Mouse (Mus musculus): ENCODE results near the gene Znrf4.
"Not testable (repeated sequence)": the region's sequence is repeated elsewhere in the genome, so short reads cannot be mapped to it uniquely, and the experiment has no call there.

The Znrf4 gene

GRCm38 (mm10) chr17:56524943-56525342 lies 12.7 kb upstream of the Znrf4 start:
- no peak for DNase-seq

- DNase-seq = no peak
Observed at GRCm38 (mm10) chr17:56522744-56523143, 10.5 kb upstream of the Znrf4 start.

GRCm38 (mm10) chr17:56515690-56516410 lies 3.6 kb upstream of the Znrf4 start:
- no peak for DNase-seq

GRCm38 (mm10) chr17:56514916-56515315 lies 2.7 kb upstream of the Znrf4 start:
- no peak for DNase-seq

- no peak for DNase-seq
Observed at GRCm38 (mm10) chr17:56514330-56514729, 2.1 kb upstream of the Znrf4 start.

- no peak for DNase-seq
Observed at GRCm38 (mm10) chr17:56511707-56512090, 532 bp downstream of the Znrf4 start.

GRCm38 (mm10) chr17:56510970-56511706 lies 1.1 kb downstream of the Znrf4 start:
- no peak for DNase-seq

GRCm38 (mm10) chr17:56510473-56510969 lies 1.7 kb downstream of the Znrf4 start:
- DNase-seq = no peak

- no peak for DNase-seq
Observed at GRCm38 (mm10) chr17:56509707-56510472, 2.3 kb downstream of the Znrf4 start.

- no peak for DNase-seq
Observed at GRCm38 (mm10) chr17:56509021-56509640, 3.1 kb downstream of the Znrf4 start.

GRCm38 (mm10) chr17:56507161-56508068 lies 4.8 kb downstream of the Znrf4 start:
- peak; percentile 92 for DNase-seq

GRCm38 (mm10) chr17:56506417-56507065 lies 5.7 kb downstream of the Znrf4 start:
- DNase-seq = no peak

- DNase-seq = no peak
Observed at GRCm38 (mm10) chr17:56505401-56505800, 6.8 kb downstream of the Znrf4 start.

- no peak for DNase-seq
Observed at GRCm38 (mm10) chr17:56502526-56502925, 9.7 kb downstream of the Znrf4 start.

GRCm38 (mm10) chr17:56501635-56502400 lies 10.4 kb downstream of the Znrf4 start:
- not testable (repeated sequence) for DNase-seq

GRCm38 (mm10) chr17:56499229-56499628 lies 13.0 kb downstream of the Znrf4 start:
- no peak for DNase-seq

- no peak for DNase-seq
Observed at GRCm38 (mm10) chr17:56494480-56494879, 17.8 kb downstream of the Znrf4 start.

GRCm38 (mm10) chr17:56493841-56494240 lies 18.4 kb downstream of the Znrf4 start:
- DNase-seq = no peak

GRCm38 (mm10) chr17:56490438-56491152 lies 21.6 kb downstream of the Znrf4 start:
- no peak for DNase-seq

GRCm38 (mm10) chr17:56488028-56488427 lies 24.2 kb downstream of the Znrf4 start:
- DNase-seq = no peak
